Mouse (Mus musculus): ENCODE results near the gene A630023A22Rik. TPM values are rescaled to one million over a fixed set of nuclear protein-coding genes. Genes with fewer than 3 reads are reported as not detected.

Gene A630023A22Rik
- total RNA-seq, 1 experiment: not detected

DNA sequence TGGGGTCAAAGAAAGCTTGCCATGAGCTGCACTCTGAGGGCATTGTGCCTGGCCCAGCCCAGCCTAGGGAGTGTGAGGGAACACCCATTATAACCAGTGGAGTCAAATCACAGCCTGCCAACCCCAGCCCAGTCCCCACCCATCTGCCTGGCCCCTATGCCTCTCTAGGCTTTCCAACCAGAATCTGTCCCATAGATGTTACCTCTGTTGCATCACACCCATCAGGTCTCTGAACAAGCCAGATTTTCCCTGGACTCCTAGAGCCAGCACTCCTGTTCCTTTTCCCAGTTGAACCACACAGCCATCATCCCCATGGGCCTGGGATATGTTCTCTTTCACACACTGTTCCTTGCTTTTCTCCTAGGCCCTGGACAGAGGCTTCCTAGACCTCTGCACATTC, 101.1 kb downstream of the A630023A22Rik start:
- no peak for DNase-seq (ENCODE audit: low read depth, low spot score)
- TF ChIP-seq CHD2 (IDR thresholded peaks at IDR 0.05; ENCODE audit: low read depth, low read length) (no peak), ZC3H11A (IDR thresholded peaks at IDR 0.05; ENCODE audit: borderline replicate concordance, low read depth, low read length) (no peak), HCFC1 (IDR thresholded peaks at IDR 0.05; ENCODE audit: borderline replicate concordance, insufficient read depth, low read length) (no peak), ZNF384 (IDR thresholded peaks at IDR 0.05; ENCODE audit: low read depth, low read length) (no peak), MAFK (IDR thresholded peaks at IDR 0.05; ENCODE audit: insufficient read depth, low read depth, low read length) (no peak)
- H3K9me3 ChIP-seq (ENCODE audit: control insufficient read depth, insufficient read depth, low read depth, low read length): no peaks in the 10 kb centered on the region
- no peak overlapping the region for H3K9ac ChIP-seq (ENCODE audit: insufficient read depth, low read depth, low read length, poor library complexity, severe bottlenecking)
- no peaks in the 10 kb centered on the region for H3K36me3 ChIP-seq (ENCODE audit: control insufficient read depth, insufficient read depth, low read length, poor library complexity, severe bottlenecking)
- in situ Hi-C loops (cut with MboI; ENCODE audit: low sequenced_read_pairs in 2 of 2, unreplicated experiment in 2 of 2): no loop called here
- no peak overlapping the region for H3K27ac ChIP-seq (ENCODE audit: insufficient read depth, low read depth, low read length, poor library complexity, severe bottlenecking)
- no peaks in the 10 kb centered on the region for H3K4me1 ChIP-seq (ENCODE audit: control insufficient read depth in 2 of 2, insufficient read depth in 2 of 2, low read length in 2 of 2, poor library complexity in 1 of 2)
- no peak overlapping the region for H3K4me3 ChIP-seq (ENCODE audit: insufficient read depth in 1 of 2, low read depth in 1 of 2, low read length in 2 of 2, poor library complexity in 1 of 2, severe bottlenecking in 1 of 2)

Other genes with a start within 250 kb of the A630023A22Rik start
- 0.05 TPM in 1 of 2 replicates, not detected in the other for gene Gdf10, start 179.2 kb downstream of the A630023A22Rik start, total RNA-seq (2012; rRNA removed)
- not detected in 2 replicates for gene Gdf2, start 161.7 kb downstream of the A630023A22Rik start, total RNA-seq (2012; rRNA removed)
- not detected in 2 replicates for gene Rbp3, start 148.8 kb downstream of the A630023A22Rik start, total RNA-seq (2012; rRNA removed)
- not detected in 2 replicates for gene Zfp488, start 124.0 kb downstream of the A630023A22Rik start, total RNA-seq (2012; rRNA removed)
- not detected in 2 replicates for gene Gm30083, start 87.6 kb downstream of the A630023A22Rik start, total RNA-seq (2012; rRNA removed)
- not detected in 2 replicates for gene Gm5460, start 86.0 kb downstream of the A630023A22Rik start, total RNA-seq (2012; rRNA removed)
- gene Antxrl, start 50.0 kb downstream of the A630023A22Rik start, total RNA-seq (2012; rRNA removed): not detected in 2 replicates
- 3.6 and 5.2 TPM in 2 replicates for gene Anxa8, start 16.8 kb downstream of the A630023A22Rik start, total RNA-seq (2012; rRNA removed)
- gene Npy4r, start 49.7 kb upstream of the A630023A22Rik start, total RNA-seq (2012; rRNA removed): 0.45 and 0.85 TPM in 2 replicates
- 0.58 and 1.6 TPM in 2 replicates for gene Gprin2, start 98.9 kb upstream of the A630023A22Rik start, total RNA-seq (2012; rRNA removed)
- 0.26 TPM in 1 of 2 replicates, not detected in the other for gene Syt15, start 116.8 kb upstream of the A630023A22Rik start, total RNA-seq (2012; rRNA removed)
- gene Shld2, start 207.7 kb upstream of the A630023A22Rik start, total RNA-seq (2012; rRNA removed): 10.8 and 14.8 TPM in 2 replicates
- gene Glud1, start 208.0 kb upstream of the A630023A22Rik start, total RNA-seq (2012; rRNA removed): 199 and 211 TPM in 2 replicates

Data from ES-E14 (cell line).